Mouse (Mus musculus) urinary bladder, postnatal 36 days (tissue): ENCODE data around the gene Smpd3.

Experiments
- DNase-seq, 2 experiments: peaks; one replicate each; pipeline ENCODE4 v3.0.0; 2022; ENCODE audit warnings: low spot score in 2 of 2, mixed read lengths in 1 of 2

Smpd3 gene

DNA sequence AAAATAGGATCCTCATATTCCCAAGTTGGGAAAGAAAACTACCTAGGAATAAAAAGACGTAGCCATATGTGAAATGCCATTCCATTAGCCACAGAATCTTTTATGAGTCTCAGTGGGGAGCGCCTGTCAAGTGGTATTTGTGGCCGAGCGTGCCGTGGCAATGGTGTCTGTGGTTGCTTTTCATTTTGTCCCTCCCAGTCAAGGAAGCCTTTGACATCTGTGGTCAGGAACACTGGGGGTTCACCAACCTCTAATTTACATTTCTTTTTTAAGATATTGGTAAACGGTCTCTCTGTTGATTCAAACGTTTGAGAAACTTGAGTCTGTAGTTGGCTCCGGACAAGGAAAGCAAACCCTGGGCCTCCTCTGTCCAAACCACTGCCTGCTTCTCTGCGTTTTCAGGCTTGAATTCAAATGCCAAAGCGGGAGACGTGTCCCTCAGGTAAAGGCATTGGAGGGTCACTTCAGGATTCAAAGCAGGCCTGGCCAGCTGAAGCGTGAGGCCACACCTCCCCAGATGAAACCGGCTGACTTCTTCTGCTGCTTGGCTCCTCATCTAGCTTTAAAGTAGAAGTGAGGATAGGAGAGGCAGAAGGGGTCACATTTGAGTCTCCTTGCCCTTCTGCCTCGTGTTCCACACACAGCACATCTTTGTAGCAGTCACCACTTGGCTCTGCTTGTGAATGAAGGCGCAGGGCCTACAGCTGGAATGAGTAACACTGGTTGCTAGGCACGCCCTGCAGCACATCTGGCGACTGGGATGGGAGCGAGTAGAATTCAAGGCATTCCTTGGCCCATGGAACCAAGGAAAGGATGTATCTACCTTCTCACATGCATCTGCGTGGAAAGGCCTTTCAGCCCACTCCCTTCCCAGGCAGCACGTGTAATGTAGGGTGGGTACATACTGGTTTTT is 45.0 kb downstream of the Smpd3 start:
- no peak for DNase-seq

DNA sequence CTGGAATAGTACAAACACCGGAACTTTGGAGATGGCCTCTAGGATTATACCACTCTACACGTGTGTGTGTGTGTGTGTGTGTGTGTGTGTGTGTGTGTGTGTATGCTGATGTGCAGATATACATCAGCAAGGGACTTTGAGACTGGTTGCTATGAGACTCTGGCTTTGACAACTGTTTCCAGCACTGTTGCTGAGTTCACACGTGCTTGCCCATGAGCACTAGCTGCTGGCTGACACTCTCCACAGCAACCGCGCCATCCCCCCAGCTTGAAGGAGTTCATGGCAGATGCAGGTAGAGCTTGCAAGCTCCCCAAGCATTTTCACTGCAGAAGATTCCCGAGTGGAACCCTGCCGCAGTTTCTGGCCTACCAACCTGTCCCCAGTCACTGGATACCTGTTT is 48.3 kb downstream of the Smpd3 start:
- DNase-seq: no peak

DNA sequence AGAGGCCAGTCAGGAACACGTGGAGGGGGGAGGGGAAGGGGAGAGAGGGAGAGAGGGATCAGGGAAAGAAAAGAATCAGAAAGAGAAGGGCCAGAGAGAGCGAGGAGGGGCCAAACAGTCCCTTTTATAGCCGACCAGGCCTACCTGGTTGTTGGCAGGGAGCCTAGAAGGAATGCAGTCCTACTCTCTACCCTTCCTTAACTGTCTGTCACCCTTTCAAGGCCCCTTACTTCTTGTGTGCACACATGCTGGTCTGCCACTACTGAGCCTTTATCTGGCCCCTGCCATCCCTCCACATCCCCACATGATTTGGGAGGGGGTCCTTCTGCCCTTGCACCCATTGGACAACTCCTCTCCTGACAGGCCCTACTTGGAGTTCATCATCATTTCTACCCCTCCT is 49.1 kb downstream of the Smpd3 start:
- DNase-seq: no peak

DNA sequence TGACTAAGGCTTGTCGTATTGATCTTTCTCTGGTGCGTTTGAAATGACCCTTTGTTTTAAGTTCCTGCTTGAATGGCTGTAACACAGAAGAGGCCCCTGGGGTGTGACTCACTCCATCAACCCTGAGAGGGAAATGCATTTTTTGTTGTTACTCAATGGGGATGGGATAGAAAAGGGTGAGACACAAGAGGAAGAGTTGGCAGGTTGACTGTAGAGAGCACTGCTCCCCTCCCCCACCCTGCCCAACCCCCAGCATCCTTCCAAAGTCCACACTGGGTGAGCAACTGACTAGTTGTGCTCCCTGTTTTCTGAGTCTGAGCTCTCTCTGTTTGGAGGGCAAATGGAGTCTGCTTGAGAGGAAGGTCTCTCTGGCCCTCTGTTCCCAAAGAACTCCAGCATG is 50.3 kb downstream of the Smpd3 start:
- no peak for DNase-seq

DNA sequence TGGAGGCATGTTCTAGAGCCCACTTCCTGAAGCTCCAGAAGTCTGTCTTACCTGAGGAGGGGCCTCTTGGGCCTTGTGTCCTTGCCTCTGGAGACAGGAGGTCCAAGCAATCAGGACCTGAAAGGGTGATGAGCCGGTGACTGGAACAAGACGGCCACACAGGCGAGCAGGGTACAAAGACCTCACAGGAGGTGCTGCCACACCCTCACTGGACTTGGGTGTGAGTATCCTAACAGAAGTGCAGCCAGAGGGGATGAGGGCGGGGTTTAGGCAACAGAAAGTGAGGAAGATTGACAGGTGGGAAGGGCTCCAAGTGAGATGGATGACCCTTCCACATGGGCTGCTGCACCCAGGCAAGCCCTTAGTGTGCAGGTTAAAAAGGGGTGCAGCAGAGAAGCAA is 56.9 kb downstream of the Smpd3 start:
- DNase-seq: no peak

DNA sequence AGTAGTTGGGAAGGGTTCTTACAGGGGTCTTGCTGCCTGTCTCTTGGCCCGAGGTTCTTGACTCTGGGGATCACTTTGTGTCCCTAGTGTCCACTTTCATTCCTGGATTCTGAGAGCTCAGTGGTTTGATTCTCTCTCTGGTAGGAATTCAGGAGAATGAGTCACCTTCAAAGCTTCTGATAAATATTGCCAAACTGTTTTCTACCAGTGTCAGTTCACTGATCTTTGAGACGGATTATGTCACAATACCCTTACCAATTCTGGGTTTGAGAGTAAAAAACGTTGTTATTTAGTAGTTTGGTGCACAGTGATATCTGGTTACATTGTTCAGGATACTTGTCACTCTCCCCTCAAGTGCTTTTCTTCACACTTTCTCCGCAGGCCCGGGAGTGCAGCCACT is 57.6 kb downstream of the Smpd3 start:
- DNase-seq: no peak

DNA sequence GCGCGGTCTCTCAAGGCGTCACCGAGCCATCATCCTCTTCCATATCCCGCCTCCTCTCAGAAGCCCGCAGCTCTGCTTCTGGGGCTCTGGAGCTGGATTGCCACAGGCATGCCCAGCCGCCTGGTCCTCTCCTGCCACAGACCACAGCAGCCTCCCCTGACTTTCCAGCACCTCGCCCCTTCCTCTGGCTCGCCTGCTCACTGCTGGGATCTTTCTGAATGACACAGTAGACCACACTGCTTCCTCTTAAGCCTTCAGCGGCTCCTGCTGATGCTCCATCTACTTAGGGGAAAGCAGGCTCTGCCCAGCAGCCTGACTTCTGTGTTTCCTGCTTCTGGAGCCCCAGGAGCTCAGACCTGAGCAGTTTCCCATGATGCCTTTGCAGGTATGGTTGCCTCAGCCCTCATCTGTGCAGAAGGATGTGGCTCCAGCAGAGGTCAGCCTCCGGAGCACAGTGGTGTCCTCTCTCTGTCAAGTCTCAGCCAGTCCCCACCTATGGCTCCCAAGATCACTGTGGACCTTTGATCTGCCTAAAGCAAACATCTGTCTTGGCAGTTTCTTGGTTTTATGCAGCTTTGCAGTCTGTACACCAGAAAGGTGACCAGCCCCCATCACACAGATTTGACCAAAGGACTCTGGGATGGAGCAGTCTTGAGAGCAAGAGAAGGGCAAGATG is 59.3 kb downstream of the Smpd3 start:
- no peak for DNase-seq

DNA sequence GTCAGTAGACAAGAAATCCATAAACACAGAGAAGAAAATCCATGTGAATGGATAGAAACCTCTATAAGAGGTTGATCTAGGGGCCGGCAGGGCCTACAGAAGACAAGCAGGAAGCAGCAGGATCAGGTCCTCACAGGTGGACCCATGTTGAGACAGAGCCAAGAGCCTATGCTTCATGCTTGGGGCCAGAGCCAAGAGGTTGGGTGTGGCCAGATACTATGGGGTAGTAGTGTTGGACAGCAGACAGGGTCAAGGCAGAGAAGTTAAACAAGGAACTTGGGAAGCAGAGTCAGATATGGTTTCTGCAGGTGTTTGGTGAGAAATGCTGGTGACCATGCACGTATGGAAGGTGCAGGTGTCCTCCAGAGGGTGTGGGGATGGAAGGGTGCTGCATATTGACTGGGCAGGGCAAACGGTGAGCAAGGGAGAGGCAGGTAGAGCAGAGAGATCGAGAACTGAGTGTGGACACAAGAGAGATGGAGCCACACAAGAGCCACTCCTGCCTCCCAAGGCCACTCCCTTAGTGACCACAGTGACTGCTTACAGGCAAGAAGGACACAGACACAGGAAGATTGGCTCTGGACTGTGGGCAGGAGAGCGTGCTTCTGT is 61.0 kb downstream of the Smpd3 start:
- DNase-seq: peak in 1 of 2 experiments; percentile 5

DNA sequence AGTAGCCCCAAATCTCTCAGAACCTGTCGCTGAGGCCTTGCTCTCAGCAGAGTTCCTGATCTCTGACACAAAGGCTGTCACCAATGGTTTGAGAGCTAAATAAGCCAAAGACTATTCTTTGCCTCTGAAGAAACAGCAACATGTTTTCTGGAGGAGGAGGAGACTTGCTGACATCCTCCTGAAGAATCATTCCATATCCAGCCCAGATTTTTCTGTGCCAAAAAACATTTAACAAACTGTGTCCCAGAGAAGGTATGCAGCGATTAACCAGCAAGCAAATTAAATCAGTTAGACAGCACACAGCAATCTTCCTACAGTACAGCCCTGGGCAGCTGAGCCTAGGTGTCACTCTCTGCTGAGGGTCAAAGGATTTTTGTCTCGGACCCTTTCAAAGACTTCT is 64.3 kb downstream of the Smpd3 start:
- DNase-seq: no peak

DNA sequence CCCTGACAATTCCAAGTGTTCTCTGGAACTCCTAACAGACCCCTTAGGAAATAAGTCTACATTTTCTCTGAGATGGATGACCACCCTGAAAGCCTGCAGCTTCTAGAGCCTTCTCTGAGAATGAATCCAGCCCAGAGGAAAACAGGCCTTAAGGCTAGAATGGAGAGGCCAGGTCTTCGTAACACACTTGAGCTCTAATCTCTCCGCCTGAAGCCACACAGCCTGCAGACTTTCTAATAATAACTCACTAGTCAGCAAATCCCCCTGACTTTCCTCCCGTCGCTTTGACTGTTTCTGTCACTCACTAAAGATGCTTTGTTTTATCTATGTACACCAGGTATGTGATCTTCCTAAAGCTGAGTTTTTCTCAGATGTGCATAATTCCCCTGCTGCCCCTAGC is 66.4 kb downstream of the Smpd3 start:
- no peak for DNase-seq

DNA sequence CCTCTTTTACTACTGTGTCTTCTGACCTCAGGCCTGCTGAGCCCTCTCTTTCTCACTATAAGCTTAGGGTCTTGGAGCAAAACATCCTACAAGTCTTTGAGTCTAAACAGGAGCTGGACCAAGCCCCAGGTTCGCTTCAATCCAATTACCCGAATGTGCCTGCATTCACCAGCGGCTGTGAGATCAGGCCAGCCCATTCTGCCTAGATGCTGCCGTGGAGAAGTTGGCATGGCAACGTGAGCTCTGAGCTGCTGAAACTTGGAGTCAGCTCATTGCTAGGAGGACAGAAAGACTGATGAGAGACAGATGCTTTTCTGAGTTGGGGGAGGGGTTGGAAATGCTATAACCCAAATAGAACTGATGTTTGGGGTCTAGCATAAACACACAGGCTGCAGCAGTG is 67.0 kb downstream of the Smpd3 start:
- DNase-seq: no peak

DNA sequence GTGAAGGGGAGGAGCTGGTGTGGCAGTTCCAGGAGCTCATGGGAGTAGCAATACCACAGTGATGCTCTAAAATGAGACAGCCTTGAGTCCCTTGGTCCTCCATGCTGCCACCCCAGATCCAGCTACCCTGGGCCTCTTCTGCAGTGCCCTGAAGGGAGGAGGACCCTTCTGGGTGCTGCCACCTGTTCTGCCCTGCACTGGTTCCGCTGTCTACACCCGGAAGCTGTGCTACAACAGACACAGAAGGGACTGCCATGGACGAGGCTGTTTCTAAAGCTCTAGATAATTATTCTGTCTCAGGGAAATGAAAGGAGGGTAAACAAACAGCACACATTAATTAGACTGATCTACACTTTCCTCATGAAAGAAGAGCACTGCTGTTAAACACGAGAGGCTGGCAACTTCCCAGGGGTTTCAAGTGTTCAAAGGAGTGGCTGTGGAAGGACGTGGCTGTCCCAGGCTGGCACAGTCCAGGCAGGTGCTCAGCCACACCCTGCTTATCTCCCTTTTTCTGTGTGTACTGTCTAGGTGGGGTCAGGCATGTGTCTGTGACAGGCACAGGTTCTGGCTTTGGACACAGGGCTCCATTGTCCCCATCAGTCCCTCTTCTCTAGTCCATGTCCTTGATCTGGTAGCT is 69.0 kb downstream of the Smpd3 start:
- DNase-seq: no peak

DNA sequence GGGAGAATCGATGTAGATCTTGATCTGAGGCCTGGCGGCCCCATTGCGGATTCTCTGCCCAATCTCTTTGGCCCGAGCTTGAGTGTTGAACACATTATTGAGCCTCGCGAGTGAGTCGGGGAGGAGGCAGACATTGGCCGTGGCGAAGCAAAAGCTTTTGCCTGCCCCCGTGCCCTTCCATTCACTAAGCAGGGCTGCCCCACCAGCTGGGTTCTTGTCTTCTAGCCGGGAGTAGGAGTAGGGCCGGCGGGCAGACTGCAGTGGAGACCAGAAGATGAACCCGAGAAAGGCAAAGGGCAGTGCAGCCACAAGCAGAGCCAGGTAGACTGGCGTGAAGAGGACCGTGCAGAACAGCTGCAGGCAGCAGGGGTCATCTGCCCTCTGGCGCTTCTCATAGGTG is 72.4 kb downstream of the Smpd3 start:
- no peak for DNase-seq

DNA sequence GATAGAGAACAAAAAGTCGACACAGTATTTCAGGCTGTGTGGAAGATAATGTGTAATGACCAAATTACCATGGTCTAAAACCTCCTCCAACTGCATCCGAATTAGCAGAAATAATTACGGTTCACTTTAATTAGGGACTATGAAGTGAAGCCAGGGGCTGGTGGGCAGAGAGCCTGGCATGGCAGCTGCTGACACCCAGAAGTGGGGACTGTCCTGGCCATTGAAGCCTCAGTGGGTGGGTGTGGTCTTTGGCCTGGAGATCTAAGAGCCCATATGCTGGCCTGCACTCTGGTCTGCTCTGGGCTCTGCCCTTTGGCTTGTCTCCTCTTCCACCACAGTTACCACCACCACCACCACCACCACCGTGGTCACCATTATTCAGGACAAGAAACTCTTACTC is 73.9 kb downstream of the Smpd3 start:
- no peak for DNase-seq

DNA sequence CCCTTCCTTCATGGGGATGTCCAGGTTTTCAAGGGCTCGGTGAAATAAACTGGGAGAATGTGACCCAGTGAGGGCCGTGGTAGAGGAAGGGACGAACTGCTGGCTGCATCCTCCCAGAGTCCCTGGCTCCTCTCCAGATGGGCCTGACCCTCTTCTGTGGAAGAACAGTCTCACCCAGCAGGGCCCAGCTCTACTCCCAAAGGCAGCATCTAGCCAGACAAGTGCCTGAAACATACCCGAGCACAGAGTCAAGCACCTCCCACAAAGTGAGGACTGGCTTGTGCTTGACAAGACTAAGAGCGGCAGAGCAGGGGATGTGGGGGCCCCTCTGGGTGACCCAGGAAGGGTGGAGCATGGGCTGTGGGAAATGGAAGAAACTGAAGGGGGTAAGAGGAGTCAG is 75.4 kb downstream of the Smpd3 start:
- DNase-seq: no peak

DNA sequence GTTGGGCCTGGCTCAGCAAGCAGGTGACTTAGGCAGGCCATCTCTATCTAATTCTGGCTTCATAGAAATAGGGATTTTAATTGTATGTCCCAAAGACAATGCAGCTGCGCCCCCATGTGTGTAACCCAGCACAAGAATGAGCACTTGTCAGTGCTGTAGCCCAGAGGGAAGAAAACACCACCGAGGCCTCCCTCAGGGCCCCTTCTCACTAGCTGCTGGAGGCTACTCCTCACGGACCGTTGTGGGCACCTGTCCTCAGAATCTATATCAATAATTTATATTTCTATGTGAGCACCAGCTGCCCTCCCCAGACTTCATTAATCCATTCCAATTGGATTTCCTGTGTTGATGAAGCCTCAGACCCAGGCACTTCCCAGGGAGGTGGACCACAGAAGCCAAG is 76.9 kb downstream of the Smpd3 start:
- DNase-seq: no peak

DNA sequence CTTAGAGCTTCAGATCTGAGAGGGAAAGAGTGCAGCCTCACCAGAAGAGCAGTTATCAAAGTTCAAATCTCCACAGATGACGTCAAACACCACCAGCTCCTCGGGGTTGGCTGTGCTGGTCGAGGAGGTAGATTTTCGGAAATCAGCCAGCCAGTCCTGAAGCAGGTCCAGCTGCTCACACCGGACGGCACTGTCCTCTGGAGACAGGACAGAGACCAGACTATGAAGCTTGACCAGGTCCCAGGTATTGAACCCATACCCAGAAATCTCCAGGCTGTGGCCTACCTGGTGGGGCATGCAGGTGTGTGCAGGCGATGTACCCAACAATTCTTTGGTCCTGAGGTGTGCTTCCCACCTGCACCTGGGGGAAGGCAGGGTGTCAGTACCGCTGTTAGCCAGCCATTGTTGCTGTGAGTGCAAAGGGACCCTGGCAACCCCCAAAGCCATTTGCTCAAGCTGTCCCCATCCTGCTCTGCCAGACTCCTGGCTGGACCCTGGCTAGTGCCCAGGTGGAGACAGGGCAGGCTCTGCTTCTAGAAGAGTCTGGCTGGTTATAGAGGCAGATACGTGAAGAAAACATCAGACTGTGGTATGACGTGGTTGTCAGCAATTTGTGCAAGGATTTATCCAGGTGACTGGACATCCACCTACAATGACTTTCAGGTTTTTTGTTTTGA is 78.1 kb downstream of the Smpd3 start:
- DNase-seq: no peak

DNA sequence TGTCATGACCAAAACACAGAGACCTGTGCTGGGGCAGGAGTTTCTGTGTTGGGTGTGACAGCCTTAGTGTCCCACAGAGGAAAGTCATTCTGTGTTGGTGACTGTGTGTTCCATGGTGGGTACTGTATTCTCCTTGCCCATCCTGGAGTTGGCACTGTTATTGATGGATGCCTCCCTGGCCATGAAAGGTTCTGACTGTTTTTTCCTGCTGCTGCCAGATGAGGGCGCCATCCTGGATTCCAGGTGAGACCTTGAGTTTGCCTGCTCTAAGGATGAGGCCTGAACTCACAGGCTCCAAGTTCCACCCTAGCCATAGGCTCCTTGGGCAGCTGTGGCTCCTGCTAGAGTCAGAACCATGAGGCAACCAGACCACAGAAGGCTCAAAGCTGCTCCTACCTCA is 79.6 kb downstream of the Smpd3 start:
- no peak for DNase-seq

DNA sequence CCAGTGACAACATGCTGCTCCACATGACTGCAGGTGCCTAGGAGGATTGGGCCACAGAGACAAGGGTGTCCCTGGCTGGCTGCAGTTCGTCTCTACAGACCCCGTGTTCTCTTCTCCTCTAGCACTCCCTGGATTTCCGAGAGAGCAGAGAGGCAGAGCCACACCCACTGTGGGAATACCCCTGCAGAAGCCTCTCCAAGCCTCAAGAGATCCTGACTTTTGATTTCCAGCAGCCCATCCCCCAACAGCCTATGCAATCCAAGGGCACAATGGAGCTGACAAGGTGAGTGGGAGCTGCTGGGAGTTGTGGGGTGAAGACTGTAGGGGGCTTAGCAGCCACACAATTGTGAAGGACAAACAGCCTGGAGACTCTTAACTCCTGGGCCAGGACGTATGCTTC is 87.6 kb downstream of the Smpd3 start:
- DNase-seq: no peak

DNA sequence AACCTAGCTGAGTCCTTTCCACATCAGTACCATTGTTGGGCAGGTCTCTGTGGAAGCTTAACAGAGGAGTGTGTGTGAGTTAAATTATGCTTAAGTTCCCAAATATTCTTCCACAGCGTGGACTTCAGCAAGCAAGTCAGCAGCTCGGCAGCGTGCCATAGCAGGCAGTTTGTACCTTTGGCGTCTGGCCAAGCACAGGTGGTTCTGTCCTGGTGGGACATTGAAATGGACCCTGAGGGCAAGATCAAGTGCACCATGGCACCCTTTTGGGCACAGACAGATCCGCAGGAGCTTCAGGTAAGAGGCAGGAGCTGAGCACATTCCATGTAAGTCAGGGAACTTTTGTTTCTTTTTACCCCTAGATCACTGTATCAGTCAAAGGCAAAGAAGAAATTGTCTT is 100.7 kb downstream of the Smpd3 start:
- no peak for DNase-seq

DNA sequence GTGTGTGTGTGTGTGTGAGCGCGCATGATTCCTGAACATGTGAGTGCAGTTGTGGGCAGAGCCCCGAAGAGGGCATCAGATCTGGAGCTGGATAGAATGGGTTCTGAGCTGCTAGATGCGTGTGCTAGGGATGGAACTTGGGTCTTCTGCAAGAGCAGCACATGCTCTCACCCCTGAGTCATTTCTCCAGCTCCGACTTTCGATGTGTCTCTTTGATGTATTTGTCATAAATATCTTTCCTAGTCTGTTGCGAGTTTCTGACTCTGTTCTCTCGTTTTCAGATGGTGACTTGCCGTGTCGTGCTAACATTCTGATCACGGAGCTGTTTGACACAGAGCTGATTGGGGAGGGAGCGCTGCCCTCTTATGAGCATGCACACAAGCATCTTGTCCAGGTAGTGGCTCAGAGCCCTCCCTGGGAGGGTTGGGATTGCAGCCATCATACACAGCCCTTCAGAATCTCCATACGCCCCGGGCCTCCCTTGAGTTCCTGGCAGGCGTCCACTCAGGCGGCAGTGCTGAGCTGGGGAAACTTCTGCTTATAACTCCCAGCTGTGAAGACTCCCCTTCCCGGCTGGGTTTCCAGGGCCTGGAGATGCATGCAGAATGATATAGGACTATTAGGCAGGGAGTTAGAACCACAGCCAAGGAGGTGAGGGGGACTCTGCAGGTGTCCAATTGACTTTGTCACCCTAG is 103.1 kb downstream of the Smpd3 start:
- DNase-seq: no peak
